Mouse (Mus musculus) intestine, embryonic 14.5 days (tissue): ENCODE results near the gene Trmt10b. TPM values are rescaled to one million over a fixed set of nuclear protein-coding genes. Genes with fewer than 3 reads are reported as not detected.

Experiments used
- polyA plus RNA-seq: library from polyadenylated mRNA; unstranded; fragments of >200 nt; fragmentation: Nextera tagmentation; extraction: Ambion mirVana; gene quantifications from 2 replicates; pipeline ENCODE4 v1.2.1, GENCODE M21; 2014

Trmt10b gene
- polyA plus RNA-seq, 1 experiment from 2014 or later, result 18.8 TPM

Other genes starting within 250 kb of the Trmt10b start
- gene Fbxo10, start 212.5 kb upstream of the Trmt10b start, polyA plus RNA-seq, result 9.4 and 9.7 TPM in 2 replicates
- 346 and 405 TPM in 2 replicates for gene Tomm5, start 189.0 kb upstream of the Trmt10b start, polyA plus RNA-seq
- 0.87 and 1.0 TPM in 2 replicates for gene Frmpd1, start 112.3 kb upstream of the Trmt10b start, polyA plus RNA-seq
- 14.2 and 15.8 TPM in 2 replicates for gene Dcaf10, start 45.0 kb downstream of the Trmt10b start, polyA plus RNA-seq
- gene Exosc3, start 45.6 kb downstream of the Trmt10b start, polyA plus RNA-seq, result 85.2 and 87.9 TPM in 2 replicates
- 46.7 and 67.0 TPM in 2 replicates for gene Slc25a51, start 111.6 kb downstream of the Trmt10b start, polyA plus RNA-seq
- 5.3 and 7.3 TPM in 2 replicates for gene Shb, start 235.3 kb downstream of the Trmt10b start, polyA plus RNA-seq